Mouse (Mus musculus): ENCODE results near the gene Zbtb17. TPM values are rescaled to one million over a fixed set of nuclear protein-coding genes. Genes with fewer than 3 reads are reported as not detected.

Zbtb17 gene
- polyA plus RNA-seq, 1 experiment from 2014 or later, result 36.4 TPM

GRCm38 (mm10) chr4:141419398-141420191 lies 24.9 kb upstream of the Zbtb17 start:
- no peak overlapping the region for H3K4me3 ChIP-seq
- no peak overlapping the region for H3K27ac ChIP-seq
- H3K9me3 ChIP-seq, result no peaks in the 10 kb centered on the region
- H3K4me2 ChIP-seq, result no peak overlapping the region
- WGBS, result 51% methylated on average over 27 of the region's 27 CpGs
- ATAC-seq (ENCODE audit: borderline replicate concordance, extremely low read depth, low FRiP score, low TSS enrichment), result no peak
- peaks cover 22% of the 10 kb centered on the region for H3K4me1 ChIP-seq
- H3K27me3 ChIP-seq, result peaks cover 6% of the 10 kb centered on the region; the same call in 1 of the 2 replicates
- H3K9ac ChIP-seq, result no peak overlapping the region
- no peaks in the 10 kb centered on the region for H3K36me3 ChIP-seq

GRCm38 (mm10) chr4:141420192-141420829 lies 24.1 kb upstream of the Zbtb17 start, which contains the start of gene Hspb7:
Gene Hspb7 (plus strand): TSS chr4:141420779.
- H3K27ac ChIP-seq, result peak within 1 kb of the TSS; percentile 54
- H3K4me2 ChIP-seq, result 0 out of 2 replicates have a peak within 1 kb of the TSS, but pooled peaks have one; percentile 8
- 30% methylated on average over 9 of the region's 9 CpGs for WGBS

GRCm38 (mm10) chr4:141420886-141421285 lies 23.6 kb upstream of the Zbtb17 start:
- 27% methylated on average over 9 of the region's 9 CpGs for WGBS
- H3K36me3 ChIP-seq, result no peaks in the 10 kb centered on the region
- H3K27me3 ChIP-seq, result peaks cover 6% of the 10 kb centered on the region; the same call in 1 of the 2 replicates
- no peak overlapping the region for H3K4me3 ChIP-seq
- ATAC-seq (ENCODE audit: borderline replicate concordance, extremely low read depth, low FRiP score, low TSS enrichment), result no peak
- H3K4me2 ChIP-seq, result no peak overlapping the region
- H3K27ac ChIP-seq, result peak overlapping the region; percentile 54
- H3K9me3 ChIP-seq, result no peaks in the 10 kb centered on the region
- H3K4me1 ChIP-seq, result peaks cover 28% of the 10 kb centered on the region
- no peak overlapping the region for H3K9ac ChIP-seq

More at GRCm38 (mm10) chr4:141420192-141420829, 24.1 kb upstream of the Zbtb17 start, which contains the start of gene Hspb7:
- Histone ChIP-seq H3K27me3 (peaks cover 6% of the 10 kb centered on the region; the same call in 1 of the 2 replicates), H3K36me3 (no peaks in the 10 kb centered on the region), H3K9me3 (no peaks in the 10 kb centered on the region), H3K4me1 (peaks cover 22% of the 10 kb centered on the region), H3K9ac (no peak within 1 kb of the TSS), H3K4me3 (0 out of 2 replicates have a peak within 1 kb of the TSS, but pooled peaks have one; percentile 10)
- no peak for ATAC-seq (ENCODE audit: borderline replicate concordance, extremely low read depth, low FRiP score, low TSS enrichment)

GRCm38 (mm10) chr4:141421423-141421822 lies 23.0 kb upstream of the Zbtb17 start:
- H3K9me3 ChIP-seq, result no peaks in the 10 kb centered on the region
- peaks cover 6% of the 10 kb centered on the region; the same call in 1 of the 2 replicates for H3K27me3 ChIP-seq
- WGBS, result 51% methylated on average over 14 of the region's 14 CpGs
- 0 out of 2 replicates have a peak overlapping the region, but pooled peaks have one; percentile 10 for H3K4me3 ChIP-seq
- H3K9ac ChIP-seq, result no peak overlapping the region
- H3K4me1 ChIP-seq, result peaks cover 33% of the 10 kb centered on the region
- ATAC-seq (ENCODE audit: borderline replicate concordance, extremely low read depth, low FRiP score, low TSS enrichment), result peak; percentile 9; the same call in 1 of the 2 replicates
- H3K4me2 ChIP-seq, result 0 out of 2 replicates have a peak overlapping the region, but pooled peaks have one; percentile 8
- H3K36me3 ChIP-seq, result no peaks in the 10 kb centered on the region
- peak overlapping the region; percentile 54 for H3K27ac ChIP-seq

GRCm38 (mm10) chr4:141422841-141423240 lies 21.6 kb upstream of the Zbtb17 start:
- no peak for ATAC-seq (ENCODE audit: borderline replicate concordance, extremely low read depth, low FRiP score, low TSS enrichment)
- H3K4me3 ChIP-seq, result no peak overlapping the region
- H3K4me2 ChIP-seq, result no peak overlapping the region
- no peaks in the 10 kb centered on the region for H3K9me3 ChIP-seq
- peaks cover 6% of the 10 kb centered on the region; the same call in 1 of the 2 replicates for H3K27me3 ChIP-seq
- peaks cover 42% of the 10 kb centered on the region for H3K4me1 ChIP-seq
- WGBS, result 79% methylated on average over 5 of the region's 5 CpGs
- H3K27ac ChIP-seq, result no peak overlapping the region
- no peaks in the 10 kb centered on the region for H3K36me3 ChIP-seq
- no peak overlapping the region for H3K9ac ChIP-seq

GRCm38 (mm10) chr4:141423288-141423687 lies 21.2 kb upstream of the Zbtb17 start:
- Histone ChIP-seq H3K9me3 (no peaks in the 10 kb centered on the region), H3K27ac (no peak overlapping the region), H3K9ac (no peak overlapping the region), H3K27me3 (peaks cover 6% of the 10 kb centered on the region; the same call in 1 of the 2 replicates), H3K36me3 (no peaks in the 10 kb centered on the region), H3K4me3 (no peak overlapping the region), H3K4me1 (peaks cover 42% of the 10 kb centered on the region), H3K4me2 (no peak overlapping the region)
- no peak for ATAC-seq (ENCODE audit: borderline replicate concordance, extremely low read depth, low FRiP score, low TSS enrichment)
- 79% methylated on average over 5 of the region's 5 CpGs for WGBS

- Histone ChIP-seq H3K27me3 (peaks cover 6% of the 10 kb centered on the region; the same call in 1 of the 2 replicates), H3K4me2 (no peak overlapping the region), H3K9me3 (no peaks in the 10 kb centered on the region), H3K4me1 (peaks cover 42% of the 10 kb centered on the region), H3K27ac (no peak overlapping the region), H3K36me3 (no peaks in the 10 kb centered on the region), H3K4me3 (no peak overlapping the region), H3K9ac (no peak overlapping the region)
- no peak for ATAC-seq (ENCODE audit: borderline replicate concordance, extremely low read depth, low FRiP score, low TSS enrichment)
- WGBS, result 80% methylated on average over 13 of the region's 13 CpGs
These were observed 20.6 kb upstream of the Zbtb17 start for GRCm38 (mm10) chr4:141423691-141424431.

GRCm38 (mm10) chr4:141425484-141426479 lies 18.7 kb upstream of the Zbtb17 start:
- H3K9ac ChIP-seq, result peak overlapping the region; percentile 33; the same call in 1 of the 2 replicates
- H3K4me1 ChIP-seq, result peaks cover 30% of the 10 kb centered on the region
- H3K27ac ChIP-seq, result peak overlapping the region; percentile 54
- peaks cover 1% of the 10 kb centered on the region; the same call in 1 of the 2 replicates for H3K27me3 ChIP-seq
- WGBS, result 3% methylated on average over 35 of the region's 36 CpGs
- H3K4me3 ChIP-seq, result peak overlapping the region; percentile 40
- peak; percentile 71 for ATAC-seq (ENCODE audit: borderline replicate concordance, extremely low read depth, low FRiP score, low TSS enrichment)
- no peaks in the 10 kb centered on the region for H3K36me3 ChIP-seq
- no peaks in the 10 kb centered on the region for H3K9me3 ChIP-seq
- peak overlapping the region; percentile 74 for H3K4me2 ChIP-seq

- Histone ChIP-seq H3K4me3 (no peak overlapping the region), H3K27me3 (no peaks in the 10 kb centered on the region; the same call in 1 of the 2 replicates), H3K9ac (no peak overlapping the region), H3K4me1 (peaks cover 20% of the 10 kb centered on the region), H3K27ac (no peak overlapping the region), H3K9me3 (no peaks in the 10 kb centered on the region), H3K36me3 (no peaks in the 10 kb centered on the region), H3K4me2 (no peak overlapping the region)
- WGBS, result 52% methylated on average over 10 of the region's 10 CpGs
- ATAC-seq (ENCODE audit: borderline replicate concordance, extremely low read depth, low FRiP score, low TSS enrichment), result no peak
These were observed 17.4 kb upstream of the Zbtb17 start for GRCm38 (mm10) chr4:141426796-141427745.

GRCm38 (mm10) chr4:141427921-141428320 lies 16.5 kb upstream of the Zbtb17 start:
- H3K4me2 ChIP-seq, result no peak overlapping the region
- no peaks in the 10 kb centered on the region; the same call in 1 of the 2 replicates for H3K27me3 ChIP-seq
- no peak for ATAC-seq (ENCODE audit: borderline replicate concordance, extremely low read depth, low FRiP score, low TSS enrichment)
- peaks cover 20% of the 10 kb centered on the region for H3K4me1 ChIP-seq
- no peak overlapping the region for H3K4me3 ChIP-seq
- H3K9me3 ChIP-seq, result no peaks in the 10 kb centered on the region
- H3K27ac ChIP-seq, result no peak overlapping the region
- H3K36me3 ChIP-seq, result no peaks in the 10 kb centered on the region
- WGBS, result 81% methylated on average over 13 of the region's 13 CpGs
- H3K9ac ChIP-seq, result no peak overlapping the region
